Mouse (Mus musculus): ENCODE results near the gene Olfr491. TPM values are rescaled to one million over a fixed set of nuclear protein-coding genes. Genes with fewer than 3 reads are reported as not detected.

The Olfr491 gene
- not detected for total RNA-seq (2021)
- long read RNA-seq, experiment 1: 0 reads
- long read RNA-seq, experiment 2: 0 reads

DNA sequence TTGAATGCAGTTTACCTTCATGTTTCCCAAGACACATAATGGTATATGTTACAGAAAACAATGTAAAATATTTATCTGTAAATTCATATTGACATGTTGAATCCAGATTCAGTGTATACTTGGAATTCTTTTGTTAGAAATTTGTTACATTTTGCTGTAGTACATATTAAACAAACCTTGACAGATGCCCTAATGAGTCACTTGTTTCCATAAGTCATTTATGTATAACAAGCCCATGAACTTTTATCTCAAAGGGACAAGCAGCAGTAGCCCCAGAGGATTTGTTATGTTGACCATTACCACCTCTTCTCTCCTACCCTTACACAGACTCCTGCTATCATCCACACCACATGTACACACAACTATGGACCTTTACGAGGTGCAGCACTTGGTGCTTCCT lies at the start of gene Olfr491:
Gene Olfr491 (plus strand): TSS at position 301 of the 400 bp plus-strand sequence.
- DNase-seq (ENCODE audit: low spot score in 2 of 2): no peak

DNA sequence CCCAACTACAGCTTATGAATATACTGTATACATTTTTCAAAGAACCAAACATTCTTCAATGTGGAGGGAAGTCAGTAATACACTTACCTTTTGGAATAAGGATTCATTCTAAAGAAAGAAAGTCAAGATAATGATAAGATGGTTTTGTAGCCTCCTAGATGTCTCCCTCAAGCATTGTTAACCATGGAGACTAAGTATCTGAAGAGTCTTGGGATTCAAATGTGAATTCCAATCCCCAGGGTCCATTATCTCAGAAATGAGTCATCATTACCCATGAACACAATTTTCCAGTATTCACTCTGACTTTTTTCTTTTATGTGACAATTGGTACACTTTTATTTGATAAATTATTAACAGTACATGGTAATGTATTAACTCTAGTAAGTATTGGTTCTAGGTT lies 24.4 kb upstream of the Olfr491 start, which contains the start of gene Olfr490:
Gene Olfr490 (minus strand): TSS at position 101 of the 400 bp plus-strand sequence.
- DNase-seq (ENCODE audit: low spot score in 2 of 2): no peak

DNA sequence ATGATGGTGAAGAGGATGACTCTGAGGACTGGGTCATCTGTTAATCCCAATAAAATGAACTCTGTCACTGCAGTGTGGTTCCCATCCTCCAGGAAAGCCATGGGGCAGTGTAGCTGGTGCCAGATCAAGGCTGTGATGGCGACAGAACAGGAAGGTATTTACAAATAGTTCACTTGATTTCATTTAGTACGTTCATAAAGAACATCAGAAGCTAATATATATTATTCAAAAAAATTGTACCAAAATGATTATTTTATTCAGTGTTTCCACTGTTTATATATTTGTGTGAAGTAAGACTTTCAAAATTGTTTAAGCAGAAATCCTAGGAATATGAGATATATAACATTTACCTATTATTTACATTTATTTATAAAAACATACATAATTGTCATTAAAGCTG lies 10.3 kb downstream of the Olfr491 start, which contains the start of gene Olfr492:
Gene Olfr492 (minus strand): TSS at position 101 of the 400 bp plus-strand sequence.
- no peak for DNase-seq (ENCODE audit: low spot score in 2 of 2)

GRCm38 (mm10) chr7:108346879-108347278 lies 33.6 kb downstream of the Olfr491 start, which contains the start of gene Olfr493:
Olfr493 (minus strand) TSS chr7:108346979.
- DNase-seq (ENCODE audit: low spot score in 2 of 2): no peak

DNA sequence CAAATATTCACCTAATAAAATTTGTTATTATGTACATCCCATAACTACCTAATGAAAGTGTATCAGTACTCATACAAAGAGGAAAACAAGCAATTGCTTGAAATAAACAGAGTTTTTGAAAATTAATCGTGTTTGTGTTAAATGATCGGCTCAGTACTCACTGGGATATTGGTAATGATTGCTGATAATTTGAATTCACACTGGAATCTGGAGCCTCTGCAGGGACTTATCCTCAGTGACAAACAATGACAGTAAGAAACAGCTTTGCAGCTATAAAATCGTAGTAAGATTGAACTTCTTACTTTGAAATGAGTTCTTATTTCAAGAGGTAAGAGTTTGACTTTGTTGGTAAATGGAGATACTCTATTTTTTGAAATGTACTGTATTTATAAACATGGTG lies 51.8 kb downstream of the Olfr491 start, which contains the start of gene Olfr494:
Gene Olfr494 (plus strand): TSS at position 301 of the 400 bp plus-strand sequence.
- DNase-seq (ENCODE audit: low spot score in 2 of 2): no peak

Other genes starting within 250 kb of the Olfr491 start
- gene Olfr480, start 246.1 kb upstream of the Olfr491 start, total RNA-seq (2021): not detected
- gene Olfr481, start 233.6 kb upstream of the Olfr491 start, total RNA-seq (2021): not detected
- 1 to 10 TPM; 1.6 to 2.2 TPM for gene Olfr482, start 215.9 kb upstream of the Olfr491 start, total RNA-seq (2021)
- not detected for gene Olfr483, start 212.6 kb upstream of the Olfr491 start, total RNA-seq (2021)
- not detected for gene Olfr484, start 186.0 kb upstream of the Olfr491 start, total RNA-seq (2021)
- gene Olfr485, start 153.6 kb upstream of the Olfr491 start, total RNA-seq (2021): not detected
- gene Olfr486, start 140.7 kb upstream of the Olfr491 start, total RNA-seq (2021): not detected
- gene Olfr487, start 98.8 kb upstream of the Olfr491 start, total RNA-seq (2021): not detected
- gene Olfr488, start 55.1 kb upstream of the Olfr491 start, total RNA-seq (2021): not detected
- gene Olfr490, start 24.5 kb upstream of the Olfr491 start, total RNA-seq (2021): not detected
- not detected for gene Olfr492, start 10.2 kb downstream of the Olfr491 start, total RNA-seq (2021)
- not detected for gene Olfr493, start 33.5 kb downstream of the Olfr491 start, total RNA-seq (2021)
- not detected for gene Olfr494, start 51.9 kb downstream of the Olfr491 start, total RNA-seq (2021)
- gene Olfr495, start 79.7 kb downstream of the Olfr491 start, total RNA-seq (2021): not detected
- not detected for gene Olfr497, start 107.0 kb downstream of the Olfr491 start, total RNA-seq (2021)
- not detected for gene Olfr498, start 151.9 kb downstream of the Olfr491 start, total RNA-seq (2021)
- gene Olfr502, start 211.6 kb downstream of the Olfr491 start, total RNA-seq (2021): not detected
- not detected for gene Olfr503, start 231.1 kb downstream of the Olfr491 start, total RNA-seq (2021)

Data from adrenal gland, postnatal 4 days (tissue).